Mouse (Mus musculus): ENCODE results near the gene Fam161b. TPM values are rescaled to one million over a fixed set of nuclear protein-coding genes. Genes with fewer than 3 reads are reported as not detected.

Gene Fam161b
- polyA plus RNA-seq, 1 experiment from 2014 or later, result 3.0 TPM

GRCm38 (mm10) chr12:84304554-84304953 is 57.1 kb downstream of the Fam161b start:
- H3K36me3 ChIP-seq, result no peaks in the 10 kb centered on the region
- H3K9ac ChIP-seq, result no peak overlapping the region
- no peak overlapping the region for H3K4me2 ChIP-seq
- ATAC-seq (ENCODE audit: insufficient read depth, low FRiP score, low read depth), result no peak
- no peaks in the 10 kb centered on the region for H3K27me3 ChIP-seq (replicated peaks)
- no peak overlapping the region for H3K4me3 ChIP-seq (replicated peaks)
- H3K4me1 ChIP-seq, result no peaks in the 10 kb centered on the region
- 89% methylated on average over 1 of the region's 1 CpGs for whole genome bisulfite sequencing
- H3K9me3 ChIP-seq, result no peaks in the 10 kb centered on the region
- H3K27ac ChIP-seq, result no peak overlapping the region

DNA sequence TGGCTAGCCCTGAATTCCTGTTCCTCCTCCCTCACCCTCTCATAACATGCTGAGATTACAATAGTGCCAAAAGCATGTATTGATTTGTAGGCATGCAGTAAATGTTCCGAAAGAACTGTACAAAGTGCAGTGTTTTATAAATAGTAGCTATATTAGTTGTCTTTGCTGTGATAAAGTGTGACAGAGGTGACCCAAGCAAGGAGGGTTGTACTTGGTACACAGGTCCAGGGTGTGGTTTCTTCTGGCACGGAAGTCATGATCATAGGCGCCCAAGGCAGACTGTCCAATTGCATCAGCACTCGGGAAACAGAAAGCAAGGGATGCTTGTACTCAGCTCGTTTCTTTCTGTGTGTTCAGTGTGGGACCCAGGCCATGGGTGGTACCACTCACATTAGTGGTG is 57.5 kb downstream of the Fam161b start:
- Histone ChIP-seq H3K36me3 (no peaks in the 10 kb centered on the region), H3K4me3 (replicated peaks) (no peak overlapping the region), H3K4me2 (no peak overlapping the region), H3K27ac (no peak overlapping the region), H3K9ac (no peak overlapping the region), H3K27me3 (replicated peaks) (no peaks in the 10 kb centered on the region), H3K4me1 (no peaks in the 10 kb centered on the region), H3K9me3 (no peaks in the 10 kb centered on the region)
- ATAC-seq (ENCODE audit: insufficient read depth, low FRiP score, low read depth), result no peak; the same call in 1 of the 2 replicates
- WGBS, result 83% methylated on average over 5 of the region's 5 CpGs

GRCm38 (mm10) chr12:84299265-84299664 is 62.4 kb downstream of the Fam161b start:
- no peak overlapping the region for H3K27ac ChIP-seq
- H3K4me2 ChIP-seq, result no peak overlapping the region
- H3K9me3 ChIP-seq, result no peaks in the 10 kb centered on the region
- ATAC-seq (ENCODE audit: insufficient read depth, low FRiP score, low read depth), result no peak
- H3K4me3 ChIP-seq (replicated peaks), result no peak overlapping the region
- WGBS, result 91% methylated on average over 2 of the region's 2 CpGs
- H3K4me1 ChIP-seq, result no peaks in the 10 kb centered on the region
- H3K9ac ChIP-seq, result no peak overlapping the region
- H3K27me3 ChIP-seq (replicated peaks), result no peaks in the 10 kb centered on the region
- no peaks in the 10 kb centered on the region for H3K36me3 ChIP-seq

- H3K4me3 ChIP-seq (replicated peaks), result no peak overlapping the region
- no peak overlapping the region for H3K9ac ChIP-seq
- no peak for ATAC-seq (ENCODE audit: insufficient read depth, low FRiP score, low read depth)
- H3K4me2 ChIP-seq, result no peak overlapping the region
- no peaks in the 10 kb centered on the region for H3K4me1 ChIP-seq
- 91% methylated on average over 6 of the region's 6 CpGs for WGBS
- H3K27me3 ChIP-seq (replicated peaks), result no peaks in the 10 kb centered on the region
- 0 out of 2 replicates have a peak, but pooled peaks cover 4% of the 10 kb centered on the region for H3K36me3 ChIP-seq
- no peak overlapping the region for H3K27ac ChIP-seq
- no peaks in the 10 kb centered on the region for H3K9me3 ChIP-seq
These were observed 63.8 kb downstream of the Fam161b start for GRCm38 (mm10) chr12:84297851-84298250.

Other genes starting within 250 kb of the Fam161b start
- 3.9 and 5.3 TPM in 2 replicates for gene Dnal1, start 247.5 kb downstream of the Fam161b start, polyA plus RNA-seq (2015; fragmentation: Nextera tagmentation; extraction: Ambion mirVana)
- 0.76 and 0.94 TPM in 2 replicates for gene Pnma1, start 213.3 kb downstream of the Fam161b start, polyA plus RNA-seq (2015; fragmentation: Nextera tagmentation; extraction: Ambion mirVana)
- 9.9 and 10.5 TPM in 2 replicates for gene Elmsan1, start 143.0 kb downstream of the Fam161b start, polyA plus RNA-seq (2015; fragmentation: Nextera tagmentation; extraction: Ambion mirVana)
- gene Ptgr2, start 76.6 kb downstream of the Fam161b start, polyA plus RNA-seq (2015; fragmentation: Nextera tagmentation; extraction: Ambion mirVana), result 28.3 and 32.6 TPM in 2 replicates
- gene Zfp410, start 45.0 kb downstream of the Fam161b start, polyA plus RNA-seq (2015; fragmentation: Nextera tagmentation; extraction: Ambion mirVana), result 63.8 and 69.6 TPM in 2 replicates
- 42.0 and 42.8 TPM in 2 replicates for gene Coq6, start 176 bp downstream of the Fam161b start, polyA plus RNA-seq (2015; fragmentation: Nextera tagmentation; extraction: Ambion mirVana)
- gene Entpd5, start 47.2 kb upstream of the Fam161b start, polyA plus RNA-seq (2015; fragmentation: Nextera tagmentation; extraction: Ambion mirVana), result 19.2 and 22.2 TPM in 2 replicates
- 1.4 and 1.5 TPM in 2 replicates for gene Bbof1, start 47.2 kb upstream of the Fam161b start, polyA plus RNA-seq (2015; fragmentation: Nextera tagmentation; extraction: Ambion mirVana)
- gene Rnf113a2, start 55.4 kb upstream of the Fam161b start, polyA plus RNA-seq (2015; fragmentation: Nextera tagmentation; extraction: Ambion mirVana), result 26.2 and 26.7 TPM in 2 replicates
- 35.4 and 39.3 TPM in 2 replicates for gene Aldh6a1, start 89.2 kb upstream of the Fam161b start, polyA plus RNA-seq (2015; fragmentation: Nextera tagmentation; extraction: Ambion mirVana)
- 15.5 and 16.1 TPM in 2 replicates for gene Lin52, start 89.6 kb upstream of the Fam161b start, polyA plus RNA-seq (2015; fragmentation: Nextera tagmentation; extraction: Ambion mirVana)
- gene Vsx2, start 207.9 kb upstream of the Fam161b start, polyA plus RNA-seq (2015; fragmentation: Nextera tagmentation; extraction: Ambion mirVana), result 0.04 TPM in 1 of 2 replicates, not detected in the other

All from stomach, embryonic 15.5 days (tissue).